Mouse (Mus musculus): Measurements from ENCODE around the gene Csad. TPM values are rescaled to one million over a fixed set of nuclear protein-coding genes. Genes with fewer than 3 reads are reported as not detected.
A peak's percentile ranks its signal among the peaks of the same experiment; 100 is the strongest.

Gene Csad
- polyA plus RNA-seq, 1 experiment from 2014 or later = 68.1 TPM

DNA sequence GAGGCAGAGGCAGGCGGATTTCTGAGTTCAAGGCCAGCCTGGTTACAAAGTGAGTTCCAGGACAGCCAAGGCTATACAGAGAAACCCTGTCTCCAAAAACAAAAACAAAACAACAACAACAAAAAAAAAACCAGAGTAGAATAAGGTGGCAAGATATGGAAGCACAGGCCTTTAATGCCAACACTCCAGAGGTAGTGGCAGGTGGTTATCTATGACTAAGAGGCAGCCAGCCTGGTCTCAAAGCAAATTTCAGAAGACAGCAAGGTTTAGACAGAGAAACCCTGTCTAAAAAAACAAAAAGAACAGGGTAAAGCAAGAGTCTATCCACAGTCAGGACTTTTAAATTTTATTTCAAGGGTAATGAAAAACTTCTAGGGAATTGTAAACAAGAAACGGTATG lies 69.8 kb downstream of the Csad start:
- Histone ChIP-seq H3K4me1 (ENCODE audit: insufficient read depth) (peaks cover 11% of the 10 kb centered on the region; the same call in 1 of the 2 replicates), H3K9ac (peak overlapping the region; percentile 72; the same call in 1 of the 2 replicates), H3K9me3 (ENCODE audit: low read depth, low read length) (no peaks in the 10 kb centered on the region), H3K4me2 (peak overlapping the region; percentile 68), H3K27ac (ENCODE audit: low read depth) (no peak overlapping the region), H3K36me3 (ENCODE audit: insufficient read depth) (peaks cover 36% of the 10 kb centered on the region), H3K4me3 (ENCODE audit: low read depth, low read length) (no peak overlapping the region), H3K27me3 (ENCODE audit: insufficient read depth, low read length) (no peaks in the 10 kb centered on the region)
- 54% methylated on average over 2 of the region's 2 CpGs for WGBS
- DNase-seq (no peak), ATAC-seq (ENCODE audit: insufficient read depth) (no peak)
- TF ChIP-seq CTCF (IDR thresholded peaks at IDR 0.05; ENCODE audit: low read depth) = no peak

- Histone ChIP-seq H3K9me3 (ENCODE audit: low read depth, low read length) (no peaks in the 10 kb centered on the region), H3K4me1 (ENCODE audit: insufficient read depth) (peaks cover 11% of the 10 kb centered on the region; the same call in 1 of the 2 replicates), H3K36me3 (ENCODE audit: insufficient read depth) (peaks cover 47% of the 10 kb centered on the region), H3K27me3 (ENCODE audit: insufficient read depth, low read length) (no peaks in the 10 kb centered on the region), H3K4me3 (ENCODE audit: low read depth, low read length) (no peak overlapping the region), H3K4me2 (no peak overlapping the region), H3K27ac (ENCODE audit: low read depth) (no peak overlapping the region), H3K9ac (no peak overlapping the region)
- DNase-seq (no peak), ATAC-seq (ENCODE audit: insufficient read depth) (no peak)
- no peak for TF ChIP-seq CTCF (IDR thresholded peaks at IDR 0.05; ENCODE audit: low read depth)
- WGBS = 65% methylated on average over 9 of the region's 9 CpGs
Observed at GRCm38 (mm10) chr15:102133314-102133713, 71.2 kb downstream of the Csad start.

Other genes with a start within 250 kb of the Csad start
- gene Krt8, start 200.2 kb downstream of the Csad start, polyA plus RNA-seq (2014; fragmentation: Nextera tagmentation; extraction: Ambion mirVana) = 183 and 192 TPM in 2 replicates
- gene Krt18, start 176.5 kb downstream of the Csad start, polyA plus RNA-seq (2014; fragmentation: Nextera tagmentation; extraction: Ambion mirVana) = 148 TPM in 2 replicates
- 134 and 137 TPM in 2 replicates for gene Eif4b, start 131.0 kb downstream of the Csad start, polyA plus RNA-seq (2014; fragmentation: Nextera tagmentation; extraction: Ambion mirVana)
- 48.3 and 56.9 TPM in 2 replicates for gene Tns2, start 104.3 kb downstream of the Csad start, polyA plus RNA-seq (2014; fragmentation: Nextera tagmentation; extraction: Ambion mirVana)
- 11.5 and 13.6 TPM in 2 replicates for gene Spryd3, start 68.5 kb downstream of the Csad start, polyA plus RNA-seq (2014; fragmentation: Nextera tagmentation; extraction: Ambion mirVana)
- gene Igfbp6, start 60.4 kb downstream of the Csad start, polyA plus RNA-seq (2014; fragmentation: Nextera tagmentation; extraction: Ambion mirVana) = 6.8 and 7.2 TPM in 2 replicates
- gene Soat2, start 54.2 kb downstream of the Csad start, polyA plus RNA-seq (2014; fragmentation: Nextera tagmentation; extraction: Ambion mirVana) = 0.16 and 0.19 TPM in 2 replicates
- gene Zfp740, start 1.5 kb downstream of the Csad start, polyA plus RNA-seq (2014; fragmentation: Nextera tagmentation; extraction: Ambion mirVana) = 60.4 and 64.1 TPM in 2 replicates
- 1.4 and 2.6 TPM in 2 replicates for gene Itgb7, start 27.2 kb upstream of the Csad start, polyA plus RNA-seq (2014; fragmentation: Nextera tagmentation; extraction: Ambion mirVana)
- gene Rarg, start 52.8 kb upstream of the Csad start, polyA plus RNA-seq (2014; fragmentation: Nextera tagmentation; extraction: Ambion mirVana) = 38.5 and 38.7 TPM in 2 replicates
- 0.38 and 0.82 TPM in 2 replicates for gene Gm9918, start 65.8 kb upstream of the Csad start, polyA plus RNA-seq (2014; fragmentation: Nextera tagmentation; extraction: Ambion mirVana)
- gene Mfsd5, start 74.7 kb upstream of the Csad start, polyA plus RNA-seq (2014; fragmentation: Nextera tagmentation; extraction: Ambion mirVana) = 63.1 and 64.0 TPM in 2 replicates
- 44.1 and 45.9 TPM in 2 replicates for gene Espl1, start 91.5 kb upstream of the Csad start, polyA plus RNA-seq (2014; fragmentation: Nextera tagmentation; extraction: Ambion mirVana)
- 477 and 511 TPM in 2 replicates for gene Pfdn5, start 121.4 kb upstream of the Csad start, polyA plus RNA-seq (2014; fragmentation: Nextera tagmentation; extraction: Ambion mirVana)
- gene Myg1, start 127.0 kb upstream of the Csad start, polyA plus RNA-seq (2014; fragmentation: Nextera tagmentation; extraction: Ambion mirVana) = 111 and 113 TPM in 2 replicates
- gene Aaas, start 146.0 kb upstream of the Csad start, polyA plus RNA-seq (2014; fragmentation: Nextera tagmentation; extraction: Ambion mirVana) = 99.1 and 103 TPM in 2 replicates
- gene Sp7, start 162.5 kb upstream of the Csad start, polyA plus RNA-seq (2014; fragmentation: Nextera tagmentation; extraction: Ambion mirVana) = 0.55 and 0.64 TPM in 2 replicates
- gene Sp1, start 201.4 kb upstream of the Csad start, polyA plus RNA-seq (2014; fragmentation: Nextera tagmentation; extraction: Ambion mirVana) = 15.3 and 16.1 TPM in 2 replicates
- gene Amhr2, start 240.6 kb upstream of the Csad start, polyA plus RNA-seq (2014; fragmentation: Nextera tagmentation; extraction: Ambion mirVana) = 0.21 and 0.85 TPM in 2 replicates